Mouse (Mus musculus) brain, embryonic 14.5 days (tissue): ENCODE data around the gene Slc26a9. TPM values are rescaled to one million over a fixed set of nuclear protein-coding genes. Genes with fewer than 3 reads are reported as not detected.
A peak's percentile ranks its signal among the peaks of the same experiment; 100 is the strongest.

ENCODE experiments used
- DNase-seq: peaks from one replicate; pipeline ENCODE4 v3.0.0-alpha.2; 2011; ENCODE audit warnings: low read depth
- CTCF ChIP-seq: fragments of 200-500 bp; IDR thresholded peaks from 2 replicates; pipeline ENCODE4 v1.5.1; 2012; ENCODE audit warnings: inconsistent platforms, mild to moderate bottlenecking, moderate library complexity, borderline replicate concordance; ENCODE audit not compliant: insufficient read depth, insufficient read length; ENCODE audit errors: extremely low read depth
- POLR2A ChIP-seq: fragments of 200-500 bp; IDR thresholded peaks from 2 replicates; pipeline ENCODE4 v1.6.1; 2012; ENCODE audit warnings: mild to moderate bottlenecking, inconsistent platforms, borderline replicate concordance; ENCODE audit not compliant: poor library complexity, insufficient read depth, insufficient read length, severe bottlenecking; ENCODE audit errors: extremely low read depth
- polyA plus RNA-seq: library from polyadenylated mRNA; depleted of rRNA; stranded (reverse); fragments of >200 nt; gene quantifications from 2 replicates; pipeline ENCODE4 v1.2.3, GENCODE M21; 2012; rRNA removed

The Slc26a9 gene
- 0.10 and 0.14 TPM in 2 replicates for polyA plus RNA-seq

DNA sequence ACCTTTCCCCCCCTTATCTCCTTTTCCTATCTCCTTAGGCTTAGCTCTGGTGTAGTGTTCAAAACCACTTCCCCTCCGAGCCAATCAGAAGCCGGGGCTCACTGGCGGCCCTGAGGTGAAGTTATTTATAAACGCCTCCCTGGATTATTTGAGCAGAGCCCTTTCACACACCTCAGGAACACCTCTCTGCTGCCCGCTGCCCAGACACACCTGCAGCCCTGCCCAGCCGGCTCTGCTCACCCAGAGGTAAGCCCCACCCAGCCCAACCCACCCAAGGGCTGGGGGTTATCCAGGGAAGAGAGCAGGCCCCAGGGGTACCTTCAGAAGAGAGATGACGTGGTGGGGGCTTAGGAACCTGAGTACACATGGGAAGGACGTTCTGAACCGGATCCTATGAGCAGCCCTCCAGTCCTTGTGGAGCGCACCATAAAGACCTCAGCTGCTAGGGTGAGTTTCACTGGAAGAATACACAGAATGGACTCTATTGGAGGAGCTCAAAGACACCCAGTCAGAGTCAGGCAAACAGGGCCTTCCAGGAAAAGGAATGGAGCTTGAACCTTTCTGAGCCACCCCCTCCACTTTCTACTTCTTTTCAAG lies at the start of gene Slc26a9:
TSS of gene Slc26a9 (plus strand) at position 155 of the 597 bp plus-strand sequence.
- no peak for DNase-seq
- no peak for TF ChIP-seq CTCF
- TF ChIP-seq POLR2A, result no peak

- no peak for DNase-seq
- TF ChIP-seq CTCF (no peak), POLR2A (no peak)
These were observed 48.5 kb upstream of the Slc26a9 start for GRCm38 (mm10) chr1:131695308-131695707.

DNA sequence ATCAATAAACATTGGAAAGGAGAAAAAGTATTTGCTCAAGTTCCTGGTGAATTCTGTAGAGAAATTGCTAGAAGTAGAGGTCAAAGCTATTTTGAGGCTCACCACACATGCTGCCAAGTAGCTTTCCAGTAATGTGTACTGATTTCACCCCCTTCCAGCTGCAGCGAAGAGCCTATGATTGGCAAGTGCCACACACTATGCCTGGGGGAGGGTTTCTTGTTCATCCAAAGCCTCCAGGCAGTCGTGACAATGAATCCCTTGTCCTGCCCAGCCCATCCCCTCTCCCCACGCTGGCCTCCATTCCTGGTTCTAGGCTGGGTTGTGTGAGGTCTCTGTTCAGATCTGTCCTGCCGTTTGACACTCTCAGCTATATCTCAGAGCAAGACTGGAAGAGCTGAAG lies 47.5 kb upstream of the Slc26a9 start:
- peak; percentile 11 for DNase-seq
- TF ChIP-seq POLR2A, result no peak

GRCm38 (mm10) chr1:131698770-131699169 lies 45.1 kb upstream of the Slc26a9 start:
- TF ChIP-seq CTCF, result no peak
- no peak for TF ChIP-seq POLR2A

GRCm38 (mm10) chr1:131699642-131700041 lies 44.2 kb upstream of the Slc26a9 start:
- TF ChIP-seq CTCF (no peak), POLR2A (no peak)
- DNase-seq, result no peak

More at GRCm38 (mm10) chr1:131698770-131699169, 45.1 kb upstream of the Slc26a9 start:
- DNase-seq, result no peak

DNA sequence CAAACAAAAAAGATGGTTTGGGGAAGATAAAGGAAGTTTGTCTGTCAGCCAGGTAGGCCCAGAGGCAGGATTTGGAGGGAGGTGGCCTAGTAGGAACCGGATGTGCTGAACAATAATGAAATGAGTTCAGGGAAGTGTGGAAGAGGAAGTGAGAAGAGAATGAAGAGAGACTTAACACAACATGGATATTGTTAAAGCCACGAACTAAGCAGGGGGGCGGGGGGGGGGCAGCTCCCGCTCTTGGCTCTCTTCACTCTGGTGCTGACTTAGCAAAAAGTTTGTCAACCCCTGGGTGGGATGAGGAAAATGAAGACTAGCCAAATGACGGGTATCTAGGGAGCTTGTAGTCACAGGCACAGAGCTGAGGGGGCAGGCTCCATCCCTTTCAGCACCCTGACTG lies 43.4 kb upstream of the Slc26a9 start:
- TF ChIP-seq POLR2A (no peak), CTCF (no peak)
- no peak for DNase-seq

GRCm38 (mm10) chr1:131701391-131701790 lies 42.4 kb upstream of the Slc26a9 start:
- no peak for TF ChIP-seq CTCF
- no peak for TF ChIP-seq POLR2A
- no peak for DNase-seq

- no peak for DNase-seq
- TF ChIP-seq CTCF (no peak), POLR2A (no peak)
These were observed 41.6 kb upstream of the Slc26a9 start for GRCm38 (mm10) chr1:131702094-131702766.

DNA sequence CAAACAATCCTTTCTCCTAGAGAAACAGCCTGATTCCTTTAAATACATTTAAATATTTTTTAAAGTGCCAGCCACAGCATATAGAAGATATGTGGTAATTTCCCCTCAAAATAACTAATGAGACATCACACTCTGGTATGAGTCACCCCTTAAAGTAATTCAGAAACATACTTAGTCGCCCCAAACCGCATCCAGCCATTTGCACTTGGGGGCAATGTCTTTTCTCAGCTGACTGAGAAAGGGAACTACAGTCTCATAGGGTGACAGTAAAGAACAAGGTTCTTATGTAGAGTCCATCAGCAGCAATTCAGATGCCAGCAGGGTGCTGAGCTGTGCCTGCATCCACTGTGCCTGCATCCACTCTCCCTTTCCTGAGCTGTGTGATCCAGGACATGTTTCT lies 40.3 kb upstream of the Slc26a9 start:
- DNase-seq, result no peak
- TF ChIP-seq CTCF (no peak), POLR2A (no peak)

- peak; percentile 42 for DNase-seq
- TF ChIP-seq POLR2A (no peak), CTCF (peak; percentile 69)
These were observed 35.5 kb upstream of the Slc26a9 start for GRCm38 (mm10) chr1:131708338-131708737.

DNA sequence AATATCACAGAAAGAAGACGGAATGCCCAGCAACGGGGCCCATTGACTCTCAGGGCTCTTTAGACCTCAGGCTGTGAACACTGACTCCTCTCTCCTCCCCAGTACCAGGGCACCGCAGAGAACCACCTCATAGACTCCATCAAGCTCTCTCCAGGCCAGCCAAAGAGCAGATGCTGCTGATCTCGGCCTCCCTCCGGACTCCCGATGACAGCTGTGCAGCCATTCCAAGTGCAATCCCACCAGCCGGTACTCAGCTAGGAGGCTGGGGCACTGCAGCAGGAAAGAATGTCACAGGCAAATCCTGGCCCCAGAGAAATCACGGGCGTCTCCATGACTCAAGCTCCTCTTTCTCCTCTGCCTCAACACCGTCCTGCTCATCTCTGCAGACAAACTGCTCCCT lies 32.3 kb upstream of the Slc26a9 start:
- no peak for DNase-seq
- no peak for TF ChIP-seq CTCF
- TF ChIP-seq POLR2A, result no peak

DNA sequence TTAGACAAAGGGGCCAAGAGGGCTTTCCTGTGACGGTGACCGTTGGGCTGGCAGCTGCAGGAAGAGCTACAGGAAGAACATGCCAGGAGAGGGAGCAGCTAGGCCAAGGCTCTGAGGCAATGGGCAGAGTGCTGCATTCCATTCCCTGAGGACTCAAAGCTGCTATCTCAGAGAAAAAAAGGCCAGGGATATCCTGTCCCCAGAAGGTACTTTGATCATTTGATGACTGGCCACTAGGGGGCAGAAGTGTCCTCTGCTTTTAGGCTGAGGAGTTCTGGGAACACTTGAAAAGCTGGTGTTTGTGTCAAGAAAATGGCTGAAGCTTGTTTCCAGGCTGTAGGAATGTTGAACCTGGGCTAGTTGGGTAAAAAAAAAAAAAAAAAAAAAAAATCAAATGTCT lies 31.4 kb upstream of the Slc26a9 start:
- peak; percentile 93 for DNase-seq
- TF ChIP-seq POLR2A (no peak), CTCF (peak; percentile 85; the same call in 1 of the 2 replicates)

DNA sequence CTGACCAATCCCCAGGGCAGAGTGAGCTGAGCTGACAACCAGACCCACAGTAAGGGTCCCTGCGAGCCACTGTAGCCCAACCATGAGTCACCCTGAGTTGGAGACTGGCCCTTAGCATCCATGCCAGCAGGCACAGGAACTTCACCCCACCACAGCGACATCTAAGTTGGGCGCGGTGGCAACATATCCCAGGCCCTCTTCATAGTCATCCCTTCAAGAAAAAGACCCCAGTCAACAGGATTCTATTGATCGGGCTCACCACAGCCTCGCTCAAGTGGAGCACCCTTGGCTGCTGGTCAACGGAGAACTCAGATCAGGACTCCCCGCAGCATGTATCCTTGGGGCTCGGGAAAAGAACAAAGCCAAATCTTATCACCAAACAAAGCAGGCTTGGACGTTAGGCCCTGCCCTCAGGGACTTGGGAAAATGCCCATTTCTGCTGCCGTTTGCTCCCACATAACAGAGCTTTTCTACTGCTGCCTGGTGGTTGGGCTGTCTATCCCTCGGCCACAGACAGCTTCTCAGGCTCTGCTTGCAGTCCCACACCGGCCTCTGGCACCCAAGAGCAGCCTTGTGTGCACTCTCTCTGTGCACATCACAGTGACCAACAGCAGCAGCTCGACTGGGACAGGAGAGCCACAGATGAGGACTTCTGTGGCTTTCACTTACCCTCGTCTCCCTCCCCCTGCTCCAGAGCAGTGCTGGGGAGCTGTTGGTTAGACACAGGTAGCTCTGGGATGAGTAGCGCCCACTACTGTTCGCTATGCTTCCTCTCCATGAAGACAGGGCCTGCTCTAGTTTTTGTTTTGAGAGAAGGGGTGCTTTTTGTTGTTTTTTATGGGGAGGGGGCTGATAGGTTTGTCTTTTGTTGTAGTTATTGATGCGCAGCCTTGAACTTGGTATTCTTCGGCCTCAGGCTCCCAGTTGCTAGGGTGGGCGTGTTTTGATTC lies 29.2 kb upstream of the Slc26a9 start:
- peak; percentile 30 for DNase-seq
- no peak for TF ChIP-seq POLR2A
- no peak for TF ChIP-seq CTCF
